Mouse (Mus musculus) thymus, adult 2 months (tissue): ENCODE data around the gene Lypd6.

Experiments
- CTCF ChIP-seq: fragments of 200-500 bp; IDR thresholded peaks from 2 replicates; pipeline ENCODE4 v1.5.1; 2012; ENCODE audit warnings: mild to moderate bottlenecking, control low read depth, low read length, moderate library complexity, borderline replicate concordance; ENCODE audit not compliant: control insufficient read depth, poor library complexity, insufficient read depth; ENCODE audit errors: extremely low read depth
- POLR2A ChIP-seq: fragments of 200-500 bp; IDR thresholded peaks from 2 replicates; pipeline ENCODE4 v1.6.1; 2012; ENCODE audit warnings: mild to moderate bottlenecking, low read length, control low read depth, moderate library complexity; ENCODE audit not compliant: control insufficient read depth, poor library complexity, insufficient read depth; ENCODE audit errors: extremely low read depth

DNA sequence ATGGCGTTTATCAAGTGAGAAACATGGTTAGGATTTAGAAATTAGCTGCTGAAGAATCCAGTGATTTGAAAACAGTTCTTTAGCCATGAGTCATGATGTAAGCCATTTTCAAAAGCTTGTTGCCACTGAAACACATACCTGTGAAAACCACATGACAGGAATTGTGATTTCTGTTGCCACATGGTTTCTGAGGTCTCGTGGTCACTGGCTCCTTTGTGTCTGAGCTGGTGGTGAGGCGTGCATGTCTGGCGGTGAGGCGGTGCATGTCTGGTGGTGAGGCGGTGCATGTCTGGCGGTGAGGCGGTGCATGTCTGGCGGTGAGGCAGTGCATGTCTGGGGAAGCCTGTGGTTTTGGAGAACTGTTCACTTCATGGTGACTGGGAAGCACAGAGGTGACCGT lies 89.8 kb downstream of the Lypd6 start:
- TF ChIP-seq CTCF, result no peak
- no peak for TF ChIP-seq POLR2A
